Mouse (Mus musculus): Measurements from ENCODE around the gene Ddx41.

Gene Ddx41

GRCm38 (mm10) chr13:55542891-55543290 lies 6.4 kb upstream of the Ddx41 start:
- no peak for DNase-seq (ENCODE audit: low read depth, low spot score)

- no peak for DNase-seq (ENCODE audit: low read depth, low spot score)
Measured at GRCm38 (mm10) chr13:55540933-55541332, 4.5 kb upstream of the Ddx41 start.

GRCm38 (mm10) chr13:55535796-55536193 lies 663 bp downstream of the Ddx41 start:
- no peak for DNase-seq (ENCODE audit: low read depth, low spot score)

- DNase-seq (ENCODE audit: low read depth, low spot score): no peak
Measured at GRCm38 (mm10) chr13:55535191-55535590, 1.3 kb downstream of the Ddx41 start.

- no peak for DNase-seq (ENCODE audit: low read depth, low spot score)
Measured at GRCm38 (mm10) chr13:55529198-55529915, 7.1 kb downstream of the Ddx41 start, which contains the start of gene Dok3. Gene Dok3, minus strand, starts transcription at chr13:55529296.

- DNase-seq (ENCODE audit: low read depth, low spot score): no peak
Measured at GRCm38 (mm10) chr13:55527834-55528772, 8.4 kb downstream of the Ddx41 start.

GRCm38 (mm10) chr13:55527212-55527611 lies 9.2 kb downstream of the Ddx41 start:
- no peak for DNase-seq (ENCODE audit: low read depth, low spot score)

GRCm38 (mm10) chr13:55525733-55526553 lies 10.5 kb downstream of the Ddx41 start:
- no peak for DNase-seq (ENCODE audit: low read depth, low spot score)

- DNase-seq (ENCODE audit: low read depth, low spot score): no peak
Measured at GRCm38 (mm10) chr13:55523951-55524600, 12.4 kb downstream of the Ddx41 start.

- no peak for DNase-seq (ENCODE audit: low read depth, low spot score)
Measured at GRCm38 (mm10) chr13:55523278-55523677, 13.2 kb downstream of the Ddx41 start.

- DNase-seq (ENCODE audit: low read depth, low spot score): no peak
Measured at GRCm38 (mm10) chr13:55522730-55523129, 13.7 kb downstream of the Ddx41 start.

GRCm38 (mm10) chr13:55519606-55520005 lies 16.9 kb downstream of the Ddx41 start:
- DNase-seq (ENCODE audit: low read depth, low spot score): no peak

- peak; percentile 89 for DNase-seq (ENCODE audit: low read depth, low spot score)
Measured at GRCm38 (mm10) chr13:55516955-55517354, 19.5 kb downstream of the Ddx41 start.

GRCm38 (mm10) chr13:55513828-55514227 lies 22.6 kb downstream of the Ddx41 start:
- no peak for DNase-seq (ENCODE audit: low read depth, low spot score)

- DNase-seq (ENCODE audit: low read depth, low spot score): peak; percentile 90
Measured at GRCm38 (mm10) chr13:55513111-55513748, 23.2 kb downstream of the Ddx41 start, which contains the start of gene Pdlim7. Gene Pdlim7, minus strand, starts transcription at chr13:55513676.

- peak; percentile 78 for DNase-seq (ENCODE audit: low read depth, low spot score)
Measured at GRCm38 (mm10) chr13:55512379-55513031, 24.0 kb downstream of the Ddx41 start.

- DNase-seq (ENCODE audit: low read depth, low spot score): peak; percentile 39
Measured at GRCm38 (mm10) chr13:55511492-55511861, 25.0 kb downstream of the Ddx41 start.

- peak; percentile 73 for DNase-seq (ENCODE audit: low read depth, low spot score)
Measured at GRCm38 (mm10) chr13:55510668-55511491, 25.6 kb downstream of the Ddx41 start.

- no peak for DNase-seq (ENCODE audit: low read depth, low spot score)
Measured at GRCm38 (mm10) chr13:55510332-55510667, 26.2 kb downstream of the Ddx41 start.
